Mouse (Mus musculus) MEL-GATA-1-ER (cell line): ENCODE measurements around the gene Acap2.

Experiments used
- DNase-seq: peaks from one replicate; pipeline ENCODE4 v3.0.0-alpha.2; 2012; ENCODE audit warnings: low read depth; ENCODE audit errors: extremely low read depth

Gene Acap2

GRCm38 (mm10) chr16:31169596-31169995 is 31.4 kb downstream of the Acap2 start:
- DNase-seq: no peak

GRCm38 (mm10) chr16:31167934-31168333 is 33.1 kb downstream of the Acap2 start:
- DNase-seq: no peak

- DNase-seq: no peak
Measured at GRCm38 (mm10) chr16:31167017-31167887, 33.8 kb downstream of the Acap2 start.

DNA sequence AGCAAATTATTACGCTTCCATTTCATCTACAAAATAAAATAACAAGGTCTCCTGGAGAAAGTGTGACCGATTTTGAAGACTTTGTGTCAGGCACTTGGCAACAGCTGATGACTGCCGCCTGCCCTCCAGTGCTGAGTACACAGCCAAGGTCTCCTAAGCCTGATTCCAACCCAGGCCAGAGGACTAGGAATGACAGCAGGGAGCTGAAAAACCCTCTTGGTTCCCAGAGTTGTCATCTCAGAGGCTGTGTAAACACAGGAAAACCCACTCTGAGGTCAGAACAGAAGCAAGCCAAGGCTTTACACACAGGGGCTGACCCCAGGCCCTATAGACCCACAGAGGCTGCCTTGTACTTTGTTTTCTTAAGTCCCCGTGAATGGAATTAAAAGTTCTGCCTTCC is 35.1 kb downstream of the Acap2 start:
- no peak for DNase-seq

DNA sequence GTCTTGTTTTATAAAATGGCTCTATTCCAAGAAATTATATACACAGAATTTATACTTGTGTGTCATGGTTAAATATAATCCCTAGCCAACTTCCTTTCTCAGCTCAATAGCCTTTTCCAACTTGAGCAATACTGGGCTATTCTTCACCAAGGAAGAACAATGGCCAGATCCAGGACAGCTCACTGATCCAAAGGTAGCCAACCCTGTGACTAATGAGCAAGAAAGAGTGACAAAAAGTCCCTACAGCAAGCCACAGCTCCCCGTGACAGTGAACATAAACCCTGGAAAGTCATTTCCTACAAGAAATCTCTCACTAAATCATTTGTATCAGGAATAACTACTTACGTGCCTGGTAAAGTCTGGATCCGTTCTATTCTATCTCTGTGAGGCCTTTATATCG is 35.6 kb downstream of the Acap2 start:
- no peak for DNase-seq

DNA sequence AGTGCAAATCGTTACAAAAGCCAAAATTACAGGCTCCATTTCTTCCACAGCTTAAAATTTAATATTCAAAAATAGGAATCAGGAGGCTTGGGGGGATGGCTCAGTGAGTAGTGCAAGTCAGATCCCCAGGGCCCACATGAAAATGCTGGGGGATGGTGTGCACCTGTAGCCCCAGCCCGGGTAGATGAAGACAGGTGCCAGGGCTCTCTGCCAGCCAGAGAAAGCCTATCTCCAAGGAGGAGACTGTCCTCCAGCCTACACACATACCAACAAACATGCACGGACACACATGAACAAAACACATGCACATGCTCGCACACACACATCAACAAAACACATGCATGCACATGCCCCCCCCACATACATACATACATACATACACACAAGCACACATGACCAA is 36.9 kb downstream of the Acap2 start:
- no peak for DNase-seq

GRCm38 (mm10) chr16:31160486-31160885 is 40.6 kb downstream of the Acap2 start:
- no peak for DNase-seq

GRCm38 (mm10) chr16:31159491-31159890 is 41.6 kb downstream of the Acap2 start:
- no peak for DNase-seq

DNA sequence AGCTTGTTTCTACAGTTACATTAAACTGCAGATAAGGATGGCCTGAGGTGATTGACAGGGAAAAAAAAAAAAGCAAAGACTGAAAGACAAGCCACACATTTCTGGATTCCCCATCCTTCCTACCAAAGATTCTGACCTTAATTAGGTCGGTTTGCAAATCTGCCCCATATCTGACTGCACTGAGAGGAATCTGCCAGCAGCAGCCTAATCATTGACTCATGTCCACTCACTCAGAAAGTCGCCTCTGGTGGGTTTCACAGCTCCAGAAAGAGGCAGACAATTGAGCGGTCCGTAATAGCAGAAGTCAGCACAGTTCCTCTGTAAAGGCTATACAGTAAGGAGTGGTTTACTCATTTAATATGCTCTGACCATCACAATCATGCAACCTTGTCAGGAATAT is 51.2 kb downstream of the Acap2 start:
- DNase-seq: no peak

- DNase-seq: no peak
Measured at GRCm38 (mm10) chr16:31148891-31149290, 52.2 kb downstream of the Acap2 start.

- DNase-seq: no peak
Measured at GRCm38 (mm10) chr16:31147766-31148165, 53.3 kb downstream of the Acap2 start.

GRCm38 (mm10) chr16:31141916-31142315 is 59.1 kb downstream of the Acap2 start:
- DNase-seq: no peak

DNA sequence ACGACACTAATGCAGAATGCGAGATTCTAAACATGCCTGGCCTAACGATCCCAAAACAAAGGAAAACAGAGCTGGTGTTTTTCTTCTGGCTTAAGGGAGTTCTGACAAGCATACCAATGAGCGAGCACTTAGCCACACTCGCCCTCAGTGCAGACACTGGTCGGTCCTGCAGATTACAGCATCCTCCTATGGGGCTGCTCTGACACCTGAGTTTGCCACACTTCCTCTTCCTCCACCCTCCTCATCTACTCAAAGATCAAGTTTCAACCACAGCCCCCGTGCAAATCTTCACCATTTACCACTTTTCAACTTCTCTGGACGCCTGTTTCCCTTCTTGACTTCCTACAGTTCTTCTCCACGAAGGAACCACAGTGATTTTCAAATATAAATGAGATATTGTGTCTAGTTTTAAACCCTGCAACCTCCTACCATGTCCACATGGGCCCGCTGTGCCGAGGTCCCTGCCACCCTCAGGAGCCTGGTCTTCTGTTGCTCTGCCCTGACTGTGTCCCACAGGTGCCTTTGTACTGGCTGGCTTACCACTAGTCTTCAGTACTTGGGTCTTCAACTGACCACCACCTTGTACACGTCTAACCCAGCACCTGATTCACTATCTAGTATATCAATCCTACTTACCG is 64.3 kb downstream of the Acap2 start:
- DNase-seq: no peak

GRCm38 (mm10) chr16:31135519-31135918 is 65.5 kb downstream of the Acap2 start:
- no peak for DNase-seq

DNA sequence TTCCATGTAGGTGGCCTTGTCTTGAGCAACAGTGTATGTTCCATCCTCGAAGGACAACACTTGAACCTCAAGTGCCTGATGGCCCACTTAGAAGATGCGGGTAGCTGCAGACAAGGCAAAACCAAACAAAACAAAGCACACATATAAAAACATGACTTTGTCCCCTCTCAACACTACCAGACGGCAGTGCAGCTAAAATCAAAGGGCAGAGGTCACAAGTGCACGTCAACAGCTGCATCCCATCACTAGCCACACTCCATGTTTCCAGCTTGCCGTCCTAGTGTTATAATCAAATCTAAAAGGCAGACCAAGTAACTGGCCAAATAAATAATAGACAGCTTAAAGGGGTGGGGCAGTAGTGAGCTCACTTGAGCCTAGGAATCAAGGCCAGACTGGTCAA is 69.5 kb downstream of the Acap2 start:
- no peak for DNase-seq

DNA sequence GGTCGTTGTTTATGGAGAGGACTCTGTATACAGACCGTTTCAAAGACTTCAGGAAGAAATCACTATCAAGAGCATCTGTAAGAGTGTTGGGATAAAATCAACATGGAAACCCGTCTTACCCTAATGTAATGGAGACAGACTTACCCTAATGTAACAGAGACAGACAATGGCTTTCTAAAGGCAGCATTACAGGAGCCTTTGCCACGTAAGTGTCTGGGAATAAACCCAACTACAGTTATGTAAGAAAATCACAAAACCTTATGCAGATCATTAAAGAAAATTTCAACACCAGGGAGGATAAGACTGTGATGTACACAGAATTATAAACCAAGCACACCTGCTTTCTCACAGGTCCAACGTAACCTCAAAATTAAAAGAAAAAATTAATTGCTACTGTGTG is 72.9 kb downstream of the Acap2 start:
- no peak for DNase-seq

DNA sequence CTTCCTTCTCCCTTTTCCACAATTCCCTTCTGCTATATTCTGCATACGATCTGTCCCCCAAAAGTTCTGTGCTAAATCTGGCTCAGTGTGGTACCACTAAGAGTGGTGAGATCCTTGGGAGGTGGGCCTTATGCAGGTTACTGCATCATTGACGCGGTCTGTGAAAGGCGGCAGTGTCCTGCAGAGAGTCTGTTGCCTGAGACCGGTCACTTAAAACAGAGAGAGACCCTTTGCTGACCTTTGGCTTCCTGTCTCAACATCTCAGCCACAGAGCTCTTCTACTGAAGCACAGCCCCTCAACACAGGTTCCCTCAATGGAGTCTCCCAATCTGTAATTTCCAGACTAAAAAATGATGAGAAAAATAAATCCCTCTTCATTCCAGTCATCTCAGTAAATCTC is 76.1 kb downstream of the Acap2 start:
- DNase-seq: no peak

GRCm38 (mm10) chr16:31121612-31122011 is 79.4 kb downstream of the Acap2 start:
- no peak for DNase-seq

DNA sequence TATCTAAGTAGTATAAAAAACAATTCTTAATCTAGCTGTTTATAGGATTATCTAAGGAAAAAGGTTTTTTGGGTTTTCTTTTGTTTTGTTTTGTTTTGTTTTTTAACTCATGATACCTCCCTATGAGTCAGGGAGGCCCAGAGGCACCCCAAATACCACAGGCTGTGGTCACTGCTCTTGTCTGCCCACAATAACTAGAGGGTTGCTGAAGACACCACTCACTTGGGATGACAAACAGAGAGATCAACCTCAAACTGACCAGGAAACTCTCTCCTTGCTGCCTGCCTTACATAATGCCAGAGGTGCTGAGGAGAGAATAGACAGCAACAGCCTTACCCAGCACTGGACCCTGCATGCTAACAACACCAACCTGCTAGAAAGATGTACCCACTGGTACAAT is 87.4 kb downstream of the Acap2 start:
- no peak for DNase-seq

- DNase-seq: no peak
Measured at GRCm38 (mm10) chr16:31101352-31101751, 99.7 kb downstream of the Acap2 start.

GRCm38 (mm10) chr16:31099906-31100305 is 101.1 kb downstream of the Acap2 start:
- DNase-seq: no peak

- DNase-seq: no peak
Measured at GRCm38 (mm10) chr16:31094036-31094435, 107.0 kb downstream of the Acap2 start.

DNA sequence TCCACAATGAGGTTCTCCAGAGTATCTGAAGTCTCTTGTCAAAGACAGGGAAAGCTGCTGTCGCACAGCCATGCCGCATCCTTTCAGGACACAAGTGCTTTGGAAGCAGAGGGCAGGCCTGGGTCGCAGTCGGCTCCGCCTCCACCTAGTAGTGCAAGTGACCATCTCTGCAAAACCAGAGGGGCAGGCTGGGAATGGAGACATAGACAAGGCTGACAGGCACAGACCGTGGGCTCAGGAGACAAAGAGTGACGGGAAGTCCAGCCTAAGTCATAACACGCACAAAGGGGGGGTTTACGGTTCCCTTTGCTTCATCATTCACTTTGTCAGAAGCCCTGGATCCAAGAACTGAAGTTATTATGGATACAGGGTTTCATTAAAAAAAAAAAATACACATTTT is 107.9 kb downstream of the Acap2 start:
- no peak for DNase-seq
